Mouse (Mus musculus): Measurements from ENCODE around the gene Fam189b. TPM values are rescaled to one million over a fixed set of nuclear protein-coding genes. Genes with fewer than 3 reads are reported as not detected.

Fam189b gene
- polyA plus RNA-seq, 1 experiment from 2014 or later, result 10.5 TPM

DNA sequence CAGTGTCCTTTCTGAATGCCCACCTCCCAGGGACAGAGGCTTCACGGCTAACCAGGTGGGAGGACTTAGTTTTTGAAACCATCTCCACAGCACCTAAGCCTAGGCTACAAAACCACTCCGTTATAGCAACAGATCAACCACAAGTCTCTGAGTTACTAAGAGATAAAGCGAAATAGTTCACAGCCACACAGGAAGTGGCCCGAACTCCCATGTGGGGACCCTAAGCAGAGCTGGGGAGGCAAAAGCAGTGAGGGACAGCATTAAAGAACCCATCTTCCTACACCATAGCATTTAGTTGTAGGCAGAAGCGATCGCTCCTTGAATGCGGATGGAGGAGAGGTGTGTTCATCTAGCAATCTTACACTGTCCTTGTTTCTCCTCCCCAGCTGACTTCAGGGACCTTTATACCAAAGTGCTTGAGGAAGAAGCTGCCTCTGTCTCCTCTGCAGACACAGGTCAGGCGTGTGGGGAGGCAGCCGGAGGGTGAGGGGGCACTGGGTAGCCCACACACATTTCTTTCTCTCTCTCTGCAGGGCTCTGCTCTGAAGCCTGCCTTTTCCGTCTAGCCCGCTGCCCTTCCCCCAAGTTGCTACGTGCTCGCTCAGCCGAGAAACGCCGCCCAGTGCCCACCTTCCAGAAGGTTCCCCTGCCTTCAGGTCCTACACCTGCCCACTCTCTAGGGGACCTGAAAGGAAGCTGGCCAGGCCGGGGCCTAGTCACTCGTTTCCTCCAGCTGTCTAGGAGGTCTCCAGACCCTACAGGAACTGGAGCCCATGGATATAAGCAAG, 4.9 kb downstream of the Fam189b start:
- no peak overlapping the region for H3K4me3 ChIP-seq
- no peaks in the 10 kb centered on the region for H3K36me3 ChIP-seq

DNA sequence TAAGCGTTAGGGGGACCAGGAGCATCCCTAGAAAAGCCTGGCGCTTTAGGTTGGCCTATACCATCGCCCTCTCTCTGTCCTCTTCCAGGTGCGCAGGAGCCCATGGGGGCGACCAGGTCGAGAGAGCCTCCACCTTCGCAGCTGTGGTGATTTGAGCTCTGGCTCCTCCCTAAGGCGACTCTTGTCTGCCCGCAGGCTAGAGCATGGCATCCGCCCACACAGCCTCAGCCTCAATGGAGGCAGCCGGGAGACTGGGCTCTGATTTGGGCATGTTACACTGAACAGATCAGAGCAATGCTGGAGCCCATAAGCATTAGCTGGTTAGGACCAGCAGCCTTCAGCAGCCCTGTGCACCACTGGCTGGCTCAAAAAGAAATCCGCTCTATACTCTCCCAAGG, 5.5 kb downstream of the Fam189b start:
- Histone ChIP-seq H3K27me3 (no peaks in the 10 kb centered on the region; the same call in 1 of the 2 replicates), H3K9me3 (replicated peaks) (no peaks in the 10 kb centered on the region), H3K4me1 (replicated peaks) (peaks cover 15% of the 10 kb centered on the region), H3K27ac (no peak overlapping the region), H3K9ac (no peak overlapping the region), H3K4me3 (no peak overlapping the region), H3K36me3 (no peaks in the 10 kb centered on the region), H3K4me2 (no peak overlapping the region)
- WGBS, result 66% methylated on average over 12 of the region's 12 CpGs
- no peak for ATAC-seq (replicated peaks; ENCODE audit: insufficient number of reproducible peaks, insufficient read depth, low FRiP score, low read depth)

More for the DNA sequence above, 4.9 kb downstream of the Fam189b start:
- WGBS, result 79% methylated on average over 18 of the region's 18 CpGs
- Histone ChIP-seq H3K9ac (no peak overlapping the region), H3K4me1 (replicated peaks) (peaks cover 18% of the 10 kb centered on the region), H3K4me2 (0 out of 2 replicates have a peak overlapping the region, but pooled peaks have one; percentile 3), H3K9me3 (replicated peaks) (no peaks in the 10 kb centered on the region), H3K27me3 (no peaks in the 10 kb centered on the region; the same call in 1 of the 2 replicates), H3K27ac (peak overlapping the region; percentile 2; the same call in 1 of the 2 replicates)
- no peak for ATAC-seq (replicated peaks; ENCODE audit: insufficient number of reproducible peaks, insufficient read depth, low FRiP score, low read depth)

DNA sequence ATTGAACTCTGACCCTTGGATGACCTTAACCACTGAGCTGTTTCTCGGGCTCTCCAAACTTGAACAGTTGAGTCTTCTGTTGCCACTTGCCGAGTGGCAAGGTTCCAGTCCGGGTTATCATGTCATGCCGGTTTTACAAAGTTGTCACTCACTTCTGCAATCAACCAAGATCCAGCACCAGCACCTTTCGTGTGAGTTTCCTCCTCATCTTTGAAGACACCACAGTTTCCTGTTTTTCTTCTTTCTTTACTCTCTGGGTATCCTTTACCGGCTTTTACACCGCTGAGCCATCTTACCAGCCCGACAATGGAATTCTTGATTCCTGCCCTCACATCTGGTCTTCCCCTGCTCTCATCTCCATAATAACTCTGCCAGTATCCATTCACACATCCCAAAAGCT, 7.5 kb downstream of the Fam189b start:
- 68% methylated on average over 8 of the region's 8 CpGs for WGBS
- ATAC-seq (replicated peaks; ENCODE audit: insufficient number of reproducible peaks, insufficient read depth, low FRiP score, low read depth), result no peak
- no peak overlapping the region for H3K27ac ChIP-seq
- H3K9ac ChIP-seq, result no peak overlapping the region
- H3K4me1 ChIP-seq (replicated peaks), result peaks cover 4% of the 10 kb centered on the region
- no peaks in the 10 kb centered on the region for H3K9me3 ChIP-seq (replicated peaks)
- no peaks in the 10 kb centered on the region for H3K36me3 ChIP-seq
- no peaks in the 10 kb centered on the region; the same call in 1 of the 2 replicates for H3K27me3 ChIP-seq
- no peak overlapping the region for H3K4me2 ChIP-seq
- no peak overlapping the region for H3K4me3 ChIP-seq

DNA sequence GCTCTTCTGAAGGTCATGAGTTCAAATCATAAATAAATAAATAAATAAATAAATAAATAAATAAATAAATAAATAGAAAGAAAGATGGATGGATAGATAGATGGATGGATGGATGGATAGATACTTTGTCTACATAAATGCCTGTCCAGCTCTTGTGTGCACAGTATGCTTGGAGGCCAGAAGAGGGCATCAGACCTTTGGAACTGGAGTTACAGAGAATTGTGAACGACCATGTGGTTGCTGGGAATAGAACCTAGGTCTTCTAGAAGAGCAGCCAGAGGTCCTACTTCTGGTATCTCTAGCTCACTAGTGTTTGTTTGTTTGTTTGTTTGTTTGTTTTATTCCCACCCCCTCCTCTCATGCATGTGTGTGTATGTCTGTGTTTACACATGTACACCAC, 10.4 kb downstream of the Fam189b start:
- no peak overlapping the region for H3K27ac ChIP-seq
- H3K9ac ChIP-seq, result no peak overlapping the region
- peaks cover 8% of the 10 kb centered on the region for H3K4me1 ChIP-seq (replicated peaks)
- H3K9me3 ChIP-seq (replicated peaks), result no peaks in the 10 kb centered on the region
- WGBS, result 86% methylated on average over 1 of the region's 1 CpGs
- no peaks in the 10 kb centered on the region for H3K36me3 ChIP-seq
- H3K4me3 ChIP-seq, result no peak overlapping the region
- no peak for ATAC-seq (replicated peaks; ENCODE audit: insufficient number of reproducible peaks, insufficient read depth, low FRiP score, low read depth)
- H3K4me2 ChIP-seq, result no peak overlapping the region
- no peaks in the 10 kb centered on the region for H3K27me3 ChIP-seq

DNA sequence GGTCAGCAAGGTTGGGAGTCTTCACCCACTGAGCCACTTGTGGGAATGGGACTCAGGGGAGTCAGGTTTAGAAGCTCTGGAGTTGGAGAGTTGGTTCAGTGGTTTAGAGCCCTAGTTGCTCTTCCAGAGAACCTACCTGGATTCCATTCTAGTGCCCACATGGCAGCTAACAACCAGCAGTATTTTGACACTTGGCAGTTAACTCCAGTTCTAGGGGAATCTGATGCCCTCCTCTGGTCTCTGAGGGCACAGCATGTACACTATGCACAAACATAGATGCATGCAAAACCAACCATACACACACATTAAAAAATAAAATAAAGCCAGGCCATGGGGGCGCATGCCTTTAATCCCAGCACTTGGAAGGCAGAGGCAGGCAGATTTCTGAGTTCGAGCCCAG, 10.9 kb downstream of the Fam189b start:
- no peak overlapping the region for H3K4me2 ChIP-seq
- no peaks in the 10 kb centered on the region for H3K27me3 ChIP-seq
- H3K9me3 ChIP-seq (replicated peaks), result no peaks in the 10 kb centered on the region
- no peak overlapping the region for H3K4me3 ChIP-seq
- H3K9ac ChIP-seq, result no peak overlapping the region
- peaks cover 8% of the 10 kb centered on the region for H3K4me1 ChIP-seq (replicated peaks)
- no peak for ATAC-seq (replicated peaks; ENCODE audit: insufficient number of reproducible peaks, insufficient read depth, low FRiP score, low read depth)
- 87% methylated on average over 2 of the region's 2 CpGs for WGBS
- no peak overlapping the region for H3K27ac ChIP-seq
- H3K36me3 ChIP-seq, result no peaks in the 10 kb centered on the region

DNA sequence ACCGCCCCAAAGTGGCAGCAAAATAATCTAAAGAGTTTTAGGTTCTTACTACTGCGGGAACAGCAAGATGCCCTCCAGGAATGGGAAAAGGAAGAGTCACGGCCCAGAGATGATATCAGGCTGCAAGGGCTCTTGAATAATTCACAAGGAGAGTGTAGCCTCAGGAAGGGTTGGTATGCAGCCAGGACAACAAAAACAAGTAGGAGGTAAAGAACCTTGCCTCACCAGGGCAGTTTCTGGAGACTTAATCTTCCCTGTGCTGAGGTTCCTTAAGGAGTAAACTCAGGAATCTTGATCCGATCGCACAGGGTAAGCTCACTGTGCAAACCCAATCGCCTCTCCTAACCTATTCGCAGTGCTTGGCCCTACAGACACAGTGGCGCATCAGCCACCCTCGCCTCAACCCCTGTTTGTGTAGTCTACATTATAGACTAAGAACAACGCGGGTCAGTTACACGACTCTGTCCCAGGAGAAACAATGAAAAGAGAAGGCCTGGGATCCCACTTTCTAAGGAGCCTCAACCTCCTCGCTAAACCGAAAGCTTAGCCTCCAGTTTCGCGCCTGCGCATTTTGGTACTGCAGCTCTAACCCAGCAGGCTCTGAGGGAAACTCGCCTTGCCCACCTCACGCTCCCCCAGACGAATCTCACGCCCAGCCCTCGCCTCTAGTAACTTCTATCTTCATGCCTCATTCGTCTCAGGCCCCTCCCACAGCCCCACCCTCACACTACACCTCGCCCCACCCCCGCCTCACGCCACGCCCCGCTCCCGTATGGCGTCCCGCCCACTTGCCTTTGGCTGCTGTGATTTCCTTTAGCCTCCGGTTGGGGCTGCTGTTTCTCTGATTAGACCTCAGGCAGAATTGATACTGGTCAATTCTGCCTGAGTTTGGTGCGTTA, 13.3 kb downstream of the Fam189b start:
- Histone ChIP-seq H3K36me3 (no peaks in the 10 kb centered on the region), H3K4me2 (peak overlapping the region; percentile 67), H3K4me3 (peak overlapping the region; percentile 53), H3K9ac (peak overlapping the region; percentile 67), H3K4me1 (replicated peaks) (peaks cover 8% of the 10 kb centered on the region), H3K27ac (peak overlapping the region; percentile 78), H3K27me3 (no peaks in the 10 kb centered on the region), H3K9me3 (replicated peaks) (no peaks in the 10 kb centered on the region)
- peak; percentile 98 for ATAC-seq (replicated peaks; ENCODE audit: insufficient number of reproducible peaks, insufficient read depth, low FRiP score, low read depth)
- 8% methylated on average over 33 of the region's 33 CpGs for WGBS

DNA sequence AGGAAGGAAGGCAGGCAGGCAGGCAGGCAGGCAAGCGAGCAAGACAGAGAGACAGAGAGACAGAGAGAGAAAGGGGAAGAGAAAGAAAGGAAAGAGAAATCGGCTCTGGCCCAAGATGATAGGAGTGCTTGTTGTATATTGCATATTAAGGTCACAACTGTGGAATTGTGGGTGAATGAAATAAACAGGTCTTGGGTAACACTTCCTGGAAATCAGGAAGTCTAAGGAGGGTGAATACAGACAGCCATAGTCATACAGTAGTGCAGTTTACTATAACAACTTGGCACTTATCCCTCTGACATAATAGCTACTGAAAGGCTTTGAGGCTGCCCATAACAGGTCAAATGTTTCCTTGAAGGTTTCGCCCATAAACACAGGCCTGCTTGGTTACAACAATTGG, 16.9 kb downstream of the Fam189b start:
- 73% methylated on average over 3 of the region's 3 CpGs for WGBS
- no peaks in the 10 kb centered on the region for H3K27me3 ChIP-seq
- H3K4me2 ChIP-seq, result no peak overlapping the region
- no peak for ATAC-seq (replicated peaks; ENCODE audit: insufficient number of reproducible peaks, insufficient read depth, low FRiP score, low read depth)
- H3K9me3 ChIP-seq (replicated peaks), result no peaks in the 10 kb centered on the region
- no peak overlapping the region for H3K9ac ChIP-seq
- H3K4me3 ChIP-seq, result no peak overlapping the region
- H3K27ac ChIP-seq, result no peak overlapping the region
- peaks cover 14% of the 10 kb centered on the region for H3K4me1 ChIP-seq (replicated peaks)
- H3K36me3 ChIP-seq, result peaks cover 3% of the 10 kb centered on the region; the same call in 1 of the 2 replicates

DNA sequence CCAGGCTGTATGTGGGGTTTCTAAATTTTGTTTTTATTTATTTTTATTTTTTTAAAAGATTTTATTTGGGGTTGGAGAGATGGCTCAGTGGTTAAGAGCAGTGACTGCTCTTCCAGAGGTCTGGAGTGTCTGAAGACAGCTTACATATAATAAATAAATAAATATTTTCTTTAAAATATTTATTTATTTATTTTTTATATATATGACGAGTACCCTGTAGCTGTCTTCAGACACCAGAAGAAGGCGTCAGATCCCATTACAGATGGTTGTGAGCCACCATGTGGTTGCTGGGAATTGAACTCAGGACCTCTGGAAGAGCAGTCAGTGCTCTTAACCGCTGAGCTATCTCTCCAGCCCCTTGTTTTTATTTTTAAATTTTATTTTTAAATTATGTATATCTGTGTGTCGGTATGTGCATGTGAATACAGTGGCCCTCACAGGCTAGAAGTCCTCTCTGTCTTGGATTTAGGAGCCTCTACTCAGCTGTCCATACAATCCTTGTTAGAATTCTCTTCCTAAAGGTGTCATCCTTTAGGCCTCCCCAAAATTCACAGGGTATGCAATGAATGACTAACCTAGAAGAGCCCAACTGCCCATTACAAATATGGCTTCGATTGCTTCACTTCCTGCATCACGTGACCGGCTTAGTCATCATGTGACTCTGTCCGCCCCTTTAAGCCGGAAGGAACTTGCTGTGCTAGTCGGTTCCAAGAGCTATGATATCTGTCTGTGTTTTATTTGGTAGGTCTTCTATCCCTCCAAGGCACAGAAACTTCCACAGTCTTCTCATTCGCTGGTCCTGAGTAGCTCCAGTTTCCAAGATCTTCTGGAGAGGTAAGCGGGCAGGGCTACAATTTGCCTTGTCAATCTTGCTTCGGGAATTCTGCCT, 19.6 kb downstream of the Fam189b start, which contains the start of gene Gba:
TSS of gene Gba (plus strand) at position 676 of the 889 bp plus-strand sequence.
- peak within 1 kb of the TSS; percentile 5; the same call in 1 of the 2 replicates for H3K27ac ChIP-seq
- no peaks in the 10 kb centered on the region for H3K27me3 ChIP-seq
- peak within 1 kb of the TSS; percentile 70 for H3K4me2 ChIP-seq
- peaks cover 5% of the 10 kb centered on the region for H3K4me1 ChIP-seq (replicated peaks)
- H3K4me3 ChIP-seq, result peak within 1 kb of the TSS; percentile 52
- peaks cover 27% of the 10 kb centered on the region; the same call in 1 of the 2 replicates for H3K36me3 ChIP-seq
- ATAC-seq (replicated peaks; ENCODE audit: insufficient number of reproducible peaks, insufficient read depth, low FRiP score, low read depth), result peak; percentile 73
- 24% methylated on average over 13 of the region's 13 CpGs for WGBS
- H3K9ac ChIP-seq, result peak within 1 kb of the TSS; percentile 52
- no peaks in the 10 kb centered on the region for H3K9me3 ChIP-seq (replicated peaks)

DNA sequence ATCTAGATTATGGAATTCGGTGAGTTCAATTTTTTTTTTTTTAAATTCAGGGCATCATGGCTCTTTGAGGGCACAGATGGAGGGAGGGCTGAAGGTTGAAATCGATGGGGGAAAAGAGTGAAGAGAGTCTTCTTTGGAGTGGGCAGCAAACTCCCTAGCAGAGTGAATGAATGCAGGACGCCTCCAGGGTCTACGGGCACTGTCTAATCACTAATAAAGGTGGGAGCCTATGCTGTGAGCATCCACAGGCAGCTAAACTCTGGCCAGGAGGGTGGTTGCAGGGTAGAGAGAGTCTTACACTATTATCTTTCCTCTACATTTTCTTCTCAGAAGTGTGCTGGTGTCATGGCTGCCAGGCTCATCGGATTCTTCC, 20.2 kb downstream of the Fam189b start:
- Histone ChIP-seq H3K9me3 (replicated peaks) (no peaks in the 10 kb centered on the region), H3K9ac (peak overlapping the region; percentile 52), H3K36me3 (peaks cover 33% of the 10 kb centered on the region; the same call in 1 of the 2 replicates), H3K4me1 (replicated peaks) (peaks cover 5% of the 10 kb centered on the region), H3K4me3 (peak overlapping the region; percentile 52), H3K4me2 (peak overlapping the region; percentile 70), H3K27ac (0 out of 2 replicates have a peak overlapping the region, but pooled peaks have one; percentile 5), H3K27me3 (no peaks in the 10 kb centered on the region)
- 0 out of 2 replicates have a peak, but pooled peaks have one; percentile 30 for ATAC-seq (replicated peaks; ENCODE audit: insufficient number of reproducible peaks, insufficient read depth, low FRiP score, low read depth)
- 32% methylated on average over 5 of the region's 5 CpGs for WGBS

DNA sequence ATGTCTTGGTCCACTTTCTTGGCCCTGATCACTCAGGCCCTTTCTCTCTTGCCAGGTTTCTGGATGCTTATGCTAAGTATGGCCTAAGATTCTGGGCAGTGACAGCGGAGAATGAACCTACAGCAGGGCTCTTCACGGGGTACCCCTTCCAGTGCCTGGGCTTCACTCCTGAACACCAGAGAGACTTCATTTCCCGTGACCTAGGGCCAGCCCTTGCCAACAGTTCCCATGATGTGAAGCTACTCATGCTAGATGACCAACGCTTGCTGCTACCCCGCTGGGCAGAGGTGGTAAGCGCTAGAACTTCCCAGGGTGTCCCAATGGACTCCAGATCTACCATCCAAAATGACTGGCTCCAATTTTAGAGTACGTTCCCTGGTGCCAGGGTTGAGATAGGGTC, 23.1 kb downstream of the Fam189b start:
- Histone ChIP-seq H3K4me2 (no peak overlapping the region), H3K4me1 (replicated peaks) (peaks cover 14% of the 10 kb centered on the region), H3K36me3 (peaks cover 59% of the 10 kb centered on the region), H3K27me3 (no peaks in the 10 kb centered on the region), H3K4me3 (no peak overlapping the region), H3K27ac (no peak overlapping the region), H3K9me3 (replicated peaks) (no peaks in the 10 kb centered on the region), H3K9ac (no peak overlapping the region)
- 89% methylated on average over 7 of the region's 7 CpGs for WGBS
- no peak for ATAC-seq (replicated peaks; ENCODE audit: insufficient number of reproducible peaks, insufficient read depth, low FRiP score, low read depth)
